Mouse (Mus musculus) lung, postnatal 36 days (tissue): ENCODE data around the gene Wbp2.
"Not testable (repeated sequence)": the region's sequence is repeated elsewhere in the genome, so short reads cannot be mapped to it uniquely, and the experiment has no call there.

Source experiments
- DNase-seq: peaks from one replicate; pipeline ENCODE4 v3.0.0; 2022; ENCODE audit warnings: mixed read lengths

Gene Wbp2

GRCm38 (mm10) chr11:116109441-116110081, 22.8 kb upstream of the Wbp2 start:
- no peak for DNase-seq

- peak; percentile 71 for DNase-seq
Measured at GRCm38 (mm10) chr11:116108464-116109137, 21.8 kb upstream of the Wbp2 start.

GRCm38 (mm10) chr11:116107777-116108285, 21.0 kb upstream of the Wbp2 start:
- DNase-seq = no peak

- DNase-seq = no peak
Measured at GRCm38 (mm10) chr11:116106963-116107776, 20.4 kb upstream of the Wbp2 start.

- no peak for DNase-seq
Measured at GRCm38 (mm10) chr11:116106154-116106962, 19.6 kb upstream of the Wbp2 start.

- no peak for DNase-seq
Measured at GRCm38 (mm10) chr11:116105065-116105464, 18.3 kb upstream of the Wbp2 start.

GRCm38 (mm10) chr11:116104006-116104646, 17.3 kb upstream of the Wbp2 start:
- peak; percentile 81 for DNase-seq

GRCm38 (mm10) chr11:116103572-116103971, 16.8 kb upstream of the Wbp2 start:
- no peak for DNase-seq

GRCm38 (mm10) chr11:116102472-116102871, 15.7 kb upstream of the Wbp2 start:
- no peak for DNase-seq

GRCm38 (mm10) chr11:116101931-116102381, 15.2 kb upstream of the Wbp2 start:
- DNase-seq = peak; percentile 65

GRCm38 (mm10) chr11:116100839-116101238, 14.0 kb upstream of the Wbp2 start:
- no peak for DNase-seq

- DNase-seq = peak; percentile 88
Measured at GRCm38 (mm10) chr11:116100385-116100784, 13.6 kb upstream of the Wbp2 start.

GRCm38 (mm10) chr11:116099462-116099861, 12.7 kb upstream of the Wbp2 start:
- no peak for DNase-seq

- no peak for DNase-seq
Measured at GRCm38 (mm10) chr11:116098711-116099460, 12.1 kb upstream of the Wbp2 start.

GRCm38 (mm10) chr11:116096213-116097108, 9.7 kb upstream of the Wbp2 start:
- peak; percentile 45 for DNase-seq

- DNase-seq = peak; percentile 83
Measured at GRCm38 (mm10) chr11:116095573-116095972, 8.8 kb upstream of the Wbp2 start.

- peak; percentile 49 for DNase-seq
Measured at GRCm38 (mm10) chr11:116093771-116094565, 7.2 kb upstream of the Wbp2 start.

- DNase-seq = not testable (repeated sequence)
Measured at GRCm38 (mm10) chr11:116092959-116093358, 6.2 kb upstream of the Wbp2 start.

- DNase-seq = no peak
Measured at GRCm38 (mm10) chr11:116091591-116091990, 4.8 kb upstream of the Wbp2 start.
